Mouse (Mus musculus) hindbrain, postnatal 0 days (tissue): ENCODE measurements around the gene Cx3cr1. TPM values are rescaled to one million over a fixed set of nuclear protein-coding genes. Genes with fewer than 3 reads are reported as not detected.
"Not testable (repeated sequence)": the region's sequence is repeated elsewhere in the genome, so short reads cannot be mapped to it uniquely, and the experiment has no call there.

Experiments used
- ATAC-seq: fragments of 200-750 bp; cut with Nextera tagmentation; 2 replicates; pipeline ENCODE4 v1.8.0; 2017; ENCODE audit warnings: mild to moderate bottlenecking, moderate TSS enrichment, moderate library complexity
- DNase-seq: peaks from one replicate; pipeline ENCODE4 v3.0.0-alpha.2; 2015; ENCODE audit warnings: low spot score
- H3K27ac ChIP-seq: fragments of 300-500 bp; sonication (generic); 2 replicates; pipeline ENCODE4 v1.5.1; 2014; ENCODE audit warnings: mild to moderate bottlenecking
- H3K27me3 ChIP-seq: fragments of 300-500 bp; sonication (generic); 2 replicates; pipeline ENCODE4 v1.6.1; 2014; ENCODE audit warnings: low read length, mixed read lengths; ENCODE audit not compliant: insufficient read depth
- H3K36me3 ChIP-seq: fragments of 300-500 bp; sonication (generic); 2 replicates; pipeline ENCODE4 v1.6.1; 2014; ENCODE audit warnings: low read length, mixed read lengths; ENCODE audit not compliant: insufficient read depth
- H3K4me1 ChIP-seq: fragments of 300-500 bp; sonication (generic); 2 replicates; pipeline ENCODE4 v1.6.1; 2014; ENCODE audit warnings: antibody characterized with exemption, low read length, mixed read lengths; ENCODE audit not compliant: insufficient read depth
- H3K4me2 ChIP-seq: fragments of 300-500 bp; sonication (generic); 2 replicates; pipeline ENCODE4 v1.6.1; 2014; ENCODE audit warnings: low read depth, mild to moderate bottlenecking, low read length, moderate library complexity, mixed read lengths
- H3K4me3 ChIP-seq: fragments of 300-500 bp; sonication (generic); 2 replicates; pipeline ENCODE4 v1.5.1; 2014; ENCODE audit warnings: low read length
- H3K9ac ChIP-seq: fragments of 300-500 bp; sonication (generic); replicated peaks from 2 replicates; pipeline ENCODE4 v1.6.1; 2014; ENCODE audit warnings: mild to moderate bottlenecking, low read length, moderate library complexity, mixed read lengths
- H3K9me3 ChIP-seq: fragments of 300-500 bp; sonication (generic); 2 replicates; pipeline ENCODE4 v1.6.1; 2016; ENCODE audit warnings: low read length, mixed read lengths
- CTCF ChIP-seq: IDR thresholded peaks from 2 replicates; pipeline ENCODE4 v1.5.1; 2016; ENCODE audit warnings: antibody characterized with exemption, control low read depth, low read depth
- WGBS: fragments of 180-500 bp; shearing (Covaris S2); extraction: QIAGEN DNeasy Blood & Tissue Kit; methylation state at CpG from one replicate; pipeline ENCODE4 v1.1.7; 2014; 5-methylcytosine and 5-hydroxymethylcytosine counted together
- polyA plus RNA-seq: library from polyadenylated mRNA; unstranded; fragments of >200 nt; fragmentation: Nextera tagmentation; extraction: Ambion mirVana; gene quantifications from 2 replicates; pipeline ENCODE4 v1.2.1, GENCODE M21; 2015
- total RNA-seq: library from RNA; depleted of rRNA; stranded (reverse); fragments of >200 nt; gene quantifications from 2 replicates; pipeline ENCODE4 v1.2.3, GENCODE M21; 2014

The Cx3cr1 gene
- total and polyA plus RNA-seq, 2 experiments from 2014 or later = 12.2 to 17.3 TPM

- ATAC-seq = no peak
- no peak for TF ChIP-seq CTCF
- Histone ChIP-seq H3K27ac (no peak overlapping the region), H3K36me3 (peaks cover 5% of the 10 kb centered on the region; the same call in 1 of the 2 replicates), H3K4me1 (peaks cover 5% of the 10 kb centered on the region; the same call in 1 of the 2 replicates), H3K9ac (no peak overlapping the region), H3K27me3 (no peaks in the 10 kb centered on the region), H3K4me3 (no peak overlapping the region), H3K4me2 (no peak overlapping the region), H3K9me3 (no peaks in the 10 kb centered on the region)
- WGBS = 92% methylated on average over 6 of the region's 6 CpGs
- no peak for DNase-seq
These were observed 42.8 kb upstream of the Cx3cr1 start for GRCm38 (mm10) chr9:120112472-120112871.

GRCm38 (mm10) chr9:120111156-120111945, 41.7 kb upstream of the Cx3cr1 start:
- no peaks in the 10 kb centered on the region for H3K27me3 ChIP-seq
- peaks cover 5% of the 10 kb centered on the region; the same call in 1 of the 2 replicates for H3K4me1 ChIP-seq
- H3K4me3 ChIP-seq = peak overlapping the region; percentile 90
- H3K9ac ChIP-seq = peak overlapping the region; percentile 80
- no peak for ATAC-seq
- 78% methylated on average over 15 of the region's 15 CpGs for WGBS
- no peak for TF ChIP-seq CTCF
- DNase-seq = no peak
- H3K4me2 ChIP-seq = peak overlapping the region; percentile 68
- H3K27ac ChIP-seq = peak overlapping the region; percentile 97
- H3K9me3 ChIP-seq = no peaks in the 10 kb centered on the region
- no peaks in the 10 kb centered on the region for H3K36me3 ChIP-seq

GRCm38 (mm10) chr9:120110211-120111018, 40.7 kb upstream of the Cx3cr1 start, which contains the start of gene Slc25a38:
Gene Slc25a38, plus strand, starts transcription at chr9:120110374.
- peak; percentile 97 for DNase-seq
- peak within 1 kb of the TSS; percentile 97 for H3K27ac ChIP-seq
- ATAC-seq = peak; percentile 98
- TF ChIP-seq CTCF = peak; percentile 81
- peak within 1 kb of the TSS; percentile 68 for H3K4me2 ChIP-seq
- H3K9ac ChIP-seq = peak within 1 kb of the TSS; percentile 80
- no peaks in the 10 kb centered on the region for H3K27me3 ChIP-seq
- under 1% methylated on average over 62 of the region's 62 CpGs for WGBS
- H3K36me3 ChIP-seq = no peaks in the 10 kb centered on the region
- H3K4me1 ChIP-seq = peaks cover 5% of the 10 kb centered on the region; the same call in 1 of the 2 replicates
- H3K4me3 ChIP-seq = peak within 1 kb of the TSS; percentile 90
- no peaks in the 10 kb centered on the region for H3K9me3 ChIP-seq

GRCm38 (mm10) chr9:120108953-120109352, 39.3 kb upstream of the Cx3cr1 start:
- ATAC-seq, H3K4me2 ChIP-seq, H3K9ac ChIP-seq, DNase-seq, H3K27me3 ChIP-seq, H3K4me3 ChIP-seq, H3K9me3 ChIP-seq, H3K36me3 ChIP-seq, H3K4me1 ChIP-seq, H3K27ac ChIP-seq: not testable (repeated sequence)
- WGBS = 95% methylated on average over 12 of the region's 12 CpGs

GRCm38 (mm10) chr9:120101165-120101564, 31.5 kb upstream of the Cx3cr1 start:
- Histone ChIP-seq H3K36me3 (no peaks in the 10 kb centered on the region), H3K27me3 (no peaks in the 10 kb centered on the region), H3K4me1 (no peaks in the 10 kb centered on the region), H3K4me2 (no peak overlapping the region), H3K4me3 (no peak overlapping the region), H3K9me3 (no peaks in the 10 kb centered on the region), H3K9ac (no peak overlapping the region), H3K27ac (no peak overlapping the region)
- no peak for DNase-seq
- 95% methylated on average over 2 of the region's 2 CpGs for WGBS
- ATAC-seq = no peak
- no peak for TF ChIP-seq CTCF

- no peak overlapping the region for H3K9ac ChIP-seq
- H3K4me1 ChIP-seq = no peaks in the 10 kb centered on the region
- H3K4me2 ChIP-seq = no peak overlapping the region
- ATAC-seq (no peak), DNase-seq (no peak)
- H3K27me3 ChIP-seq = no peaks in the 10 kb centered on the region
- WGBS = 90% methylated on average over 8 of the region's 8 CpGs
- no peak for TF ChIP-seq CTCF
- H3K4me3 ChIP-seq = no peak overlapping the region
- no peak overlapping the region for H3K27ac ChIP-seq
- H3K9me3 ChIP-seq = no peaks in the 10 kb centered on the region
- H3K36me3 ChIP-seq = no peaks in the 10 kb centered on the region
These were observed 29.6 kb upstream of the Cx3cr1 start for GRCm38 (mm10) chr9:120099304-120099703.
